Mouse (Mus musculus): ENCODE results near the gene Fam171a1.

GRCm38 (mm10) chr2:3163501-3164076 is 49.6 kb downstream of the Fam171a1 start:
- no peak for TF ChIP-seq CEBPB (IDR thresholded peaks at IDR 0.05; ENCODE audit: low read depth)
- no peak for TF ChIP-seq CTCF (IDR thresholded peaks at IDR 0.05; ENCODE audit: control insufficient read depth, insufficient read depth, insufficient read length)
- no peak for TF ChIP-seq USF1 (IDR thresholded peaks at IDR 0.05; ENCODE audit: low read depth)
- no peak for TF ChIP-seq MYOD1 (IDR thresholded peaks at IDR 0.05; ENCODE audit: control insufficient read depth, insufficient read length, low read depth)
- no peak for TF ChIP-seq MAX (IDR thresholded peaks at IDR 0.05)
- TF ChIP-seq MYOG (IDR thresholded peaks at IDR 0.05; ENCODE audit: control insufficient read depth, extremely low read depth, insufficient read length), result no peak

Measured in C2C12 (cell line).